Mouse (Mus musculus): ENCODE measurements around the gene Vmn1r83.

Vmn1r83 gene

DNA sequence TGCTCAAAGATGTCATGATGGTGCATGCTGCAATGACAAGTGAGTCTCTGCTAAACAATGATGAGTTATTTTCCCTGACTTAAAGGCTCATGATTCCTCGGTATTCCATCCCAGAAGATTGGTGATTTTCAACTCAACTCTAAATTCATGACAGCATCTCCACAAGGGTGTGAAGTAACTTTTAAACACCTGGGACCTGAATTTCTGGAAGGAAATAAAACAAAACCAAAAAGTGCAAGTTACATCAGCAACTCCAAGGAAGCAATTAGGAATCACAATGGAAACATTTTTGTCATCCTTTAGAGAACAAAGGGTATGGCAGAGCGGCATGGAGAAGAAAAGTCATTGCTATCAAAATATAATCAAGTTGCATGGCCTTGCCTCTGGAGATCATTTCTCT is at the start of gene Vmn1r83:
TSS of gene Vmn1r83 (minus strand) at position 101 of the 400 bp plus-strand sequence.
- DNase-seq (ENCODE audit: low read depth) = no peak

DNA sequence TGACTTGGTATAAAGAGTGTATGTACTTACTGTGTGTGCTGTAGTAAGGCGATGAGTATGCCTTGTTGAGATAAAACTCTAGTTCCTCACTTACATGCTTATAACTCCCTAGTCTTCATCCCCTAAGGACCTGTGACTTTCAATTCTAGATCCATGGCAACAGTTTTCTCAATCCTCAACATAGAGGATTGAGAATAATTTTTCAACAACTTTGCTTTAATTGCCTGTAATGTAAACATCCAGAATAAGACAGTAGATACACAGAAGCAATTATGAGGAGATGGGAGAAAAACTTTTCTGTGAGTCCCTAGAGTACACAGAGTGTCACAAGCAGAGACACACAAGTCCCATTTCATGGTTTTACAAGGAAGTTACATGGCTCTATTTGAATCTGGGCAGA is 39.9 kb upstream of the Vmn1r83 start, which contains the start of gene Vmn1r84:
TSS of gene Vmn1r84 (minus strand) at position 101 of the 400 bp plus-strand sequence.
- no peak for DNase-seq (ENCODE audit: low read depth)

DNA sequence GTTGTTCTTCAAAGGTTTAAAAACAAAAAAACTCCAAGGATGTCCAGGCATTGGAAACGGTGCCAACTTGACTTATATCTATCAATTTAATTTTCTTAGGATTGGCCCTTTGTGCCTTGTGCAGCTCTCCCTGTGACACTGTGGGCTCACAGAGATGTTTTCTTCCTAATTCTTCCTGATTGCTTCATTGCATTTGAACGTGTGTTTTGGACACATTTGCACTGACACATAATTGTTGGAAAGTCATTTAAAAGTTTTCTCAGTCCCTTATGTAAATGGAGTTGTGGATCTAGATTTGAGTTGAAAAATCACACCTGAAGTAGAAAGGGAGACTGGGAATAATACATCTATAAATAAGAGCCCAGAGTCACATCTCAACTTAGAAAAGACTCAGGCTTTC is 29.2 kb downstream of the Vmn1r83 start, which contains the start of gene Vmn1r82:
TSS of gene Vmn1r82 (plus strand) at position 301 of the 400 bp plus-strand sequence.
- no peak for DNase-seq (ENCODE audit: low read depth)
